Mouse (Mus musculus): ENCODE results near the gene Nudcd2. TPM values are rescaled to one million over a fixed set of nuclear protein-coding genes. Genes with fewer than 3 reads are reported as not detected.

Nudcd2 gene
- total and polyA plus RNA-seq, 3 experiments, result 89.8 to 221 (median 119) TPM

DNA sequence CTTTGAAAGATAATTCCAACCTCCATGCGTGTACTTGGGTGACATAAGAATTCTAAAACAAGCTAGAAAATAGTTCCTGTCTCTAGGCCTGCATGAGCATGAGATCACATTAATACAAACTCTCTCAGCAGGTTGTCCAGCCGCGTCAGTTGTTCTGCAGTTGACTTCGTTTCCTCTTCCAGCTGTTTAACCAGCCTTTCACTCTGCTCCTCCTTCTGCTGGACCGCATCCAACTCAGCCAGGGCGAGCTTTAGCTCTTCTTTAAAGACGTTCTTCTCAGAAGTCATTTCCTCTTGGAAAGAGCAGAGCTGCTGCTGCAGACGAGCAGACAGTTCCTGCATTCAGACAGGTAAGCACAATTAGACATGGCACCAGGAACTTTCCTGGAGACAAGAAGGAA lies 19.6 kb upstream of the Nudcd2 start:
- dilution Hi-C loops (cut with MboI; ENCODE audit: extremely low pct_ligation_motif_present, extremely low pct_unique_long_range_greater_than_20kb, low sequenced_read_pairs), result no loop called here
- Histone ChIP-seq H3K4me2 (ENCODE audit: insufficient read depth, low read depth, poor library complexity, severe bottlenecking) (no peak overlapping the region), H3K4me3 (replicated peaks in 1 of 3; ENCODE audit: low read depth in 2 of 3, low read length in 2 of 3, poor library complexity in 1 of 3) (no peak overlapping the region), H3K79me2 (replicated peaks; ENCODE audit: control insufficient read depth, extremely low read depth, insufficient read depth, poor library complexity, severe bottlenecking) (no peaks in the 10 kb centered on the region), H3K27me3 (replicated peaks) (no peaks in the 10 kb centered on the region), H3K4me1 (ENCODE audit: control insufficient read depth in 1 of 2, insufficient read depth in 2 of 2) (no peaks in the 10 kb centered on the region; a peak in 1 of 4 replicates), H3K9ac (ENCODE audit: insufficient read depth, low read depth) (no peak overlapping the region), H3K36me3 (replicated peaks in 1 of 2; ENCODE audit: control insufficient read depth in 1 of 2, insufficient read depth in 1 of 2, low read length in 1 of 2) (peaks cover 50 to 75% of the 10 kb centered on the region in 2 experiments), H3K27ac (ENCODE audit: insufficient read depth, low read depth) (no peak overlapping the region), H3K9me3 (replicated peaks; ENCODE audit: low read length) (no peaks in the 10 kb centered on the region)
- TF ChIP-seq GABPA (IDR thresholded peaks at IDR 0.05; ENCODE audit: insufficient replicate concordance, low read depth, low read length) (no peak), POLR2A (IDR thresholded peaks at IDR 0.05; ENCODE audit: low read depth, low read length) (no peak), EP300 (IDR thresholded peaks at IDR 0.05; ENCODE audit: low read length) (no peak), IRF4 (IDR thresholded peaks at IDR 0.05; ENCODE audit: low read depth, low read length) (no peak), SIN3A (IDR thresholded peaks at IDR 0.05; ENCODE audit: low read length) (no peak), MEF2A (IDR thresholded peaks at IDR 0.05; ENCODE audit: borderline replicate concordance, low read depth, low read length) (no peak), MAX (IDR thresholded peaks at IDR 0.05; ENCODE audit: low read length) (no peak)
- in situ Hi-C loops (cut with MboI; ENCODE audit: low pct_ligation_motif_present, low pct_unique_long_range_greater_than_20kb, low sequenced_read_pairs), result no loop called here
- DNase-seq (ENCODE audit: extremely low read depth), result no peak

GRCm38 (mm10) chr11:40715524-40715923 lies 17.9 kb upstream of the Nudcd2 start:
- no peak overlapping the region for H3K4me3 ChIP-seq (replicated peaks in 1 of 3; ENCODE audit: low read depth in 2 of 3, low read length in 2 of 3, poor library complexity in 1 of 3)
- H3K4me2 ChIP-seq (ENCODE audit: insufficient read depth, low read depth, poor library complexity, severe bottlenecking), result no peak overlapping the region
- no peaks in the 10 kb centered on the region; a peak in 1 of 4 replicates for H3K4me1 ChIP-seq (ENCODE audit: control insufficient read depth in 1 of 2, insufficient read depth in 2 of 2)
- no peak for DNase-seq (ENCODE audit: extremely low read depth)
- H3K27ac ChIP-seq (ENCODE audit: insufficient read depth, low read depth), result no peak overlapping the region
- H3K9ac ChIP-seq (ENCODE audit: insufficient read depth, low read depth), result no peak overlapping the region
- H3K9me3 ChIP-seq (replicated peaks; ENCODE audit: low read length), result no peaks in the 10 kb centered on the region
- H3K79me2 ChIP-seq (replicated peaks; ENCODE audit: control insufficient read depth, extremely low read depth, insufficient read depth, poor library complexity, severe bottlenecking), result no peaks in the 10 kb centered on the region
- in situ Hi-C loops (cut with MboI; ENCODE audit: low pct_ligation_motif_present, low pct_unique_long_range_greater_than_20kb, low sequenced_read_pairs) (no loop called here), dilution Hi-C loops (cut with MboI; ENCODE audit: extremely low pct_ligation_motif_present, extremely low pct_unique_long_range_greater_than_20kb, low sequenced_read_pairs) (no loop called here)
- H3K27me3 ChIP-seq (replicated peaks), result no peaks in the 10 kb centered on the region
- H3K36me3 ChIP-seq (replicated peaks in 1 of 2; ENCODE audit: control insufficient read depth in 1 of 2, insufficient read depth in 1 of 2, low read length in 1 of 2), result peaks cover 39 to 75% of the 10 kb centered on the region in 2 experiments
- no peak for TF ChIP-seq RCOR1 (conservative IDR thresholded peaks at IDR 0.05; ENCODE audit: low read depth, low read length)
- no peak for TF ChIP-seq KAT2A (IDR thresholded peaks at IDR 0.05; ENCODE audit: insufficient replicate concordance, low read length)
- no peak for TF ChIP-seq E2F4 (IDR thresholded peaks at IDR 0.05; ENCODE audit: insufficient replicate concordance, low read depth, low read length)
- no peak for TF ChIP-seq MAZ (IDR thresholded peaks at IDR 0.05; ENCODE audit: low read depth, low read length)
- TF ChIP-seq EP300 (IDR thresholded peaks at IDR 0.05; ENCODE audit: low read length), result no peak
- no peak for TF ChIP-seq ELF1 (IDR thresholded peaks at IDR 0.05; ENCODE audit: low read depth, low read length)
- TF ChIP-seq MAX (IDR thresholded peaks at IDR 0.05; ENCODE audit: low read length), result no peak
- no peak for TF ChIP-seq JUND (conservative IDR thresholded peaks at IDR 0.05; ENCODE audit: low read depth, low read length)
- TF ChIP-seq MXI1 (IDR thresholded peaks at IDR 0.05; ENCODE audit: low read depth, low read length), result no peak
- no peak for TF ChIP-seq TBP (conservative IDR thresholded peaks at IDR 0.05; ENCODE audit: low read depth, low read length)
- TF ChIP-seq USF2 (conservative IDR thresholded peaks at IDR 0.05; ENCODE audit: low read depth, low read length), result no peak
- no peak for TF ChIP-seq JUN (IDR thresholded peaks at IDR 0.05; ENCODE audit: insufficient read depth, low read depth, low read length)
- no peak for TF ChIP-seq ETS1 (conservative IDR thresholded peaks at IDR 0.05; ENCODE audit: low read depth, low read length)
- no peak for TF ChIP-seq UBTF (IDR thresholded peaks at IDR 0.05; ENCODE audit: low read depth, low read length)
- no peak for TF ChIP-seq CHD1 (IDR thresholded peaks at IDR 0.05; ENCODE audit: low read depth, low read length)
- no peak for TF ChIP-seq MAFK (IDR thresholded peaks at IDR 0.05; ENCODE audit: insufficient replicate concordance, low read length)
- TF ChIP-seq MEF2A (IDR thresholded peaks at IDR 0.05; ENCODE audit: borderline replicate concordance, low read depth, low read length), result no peak
